Mouse (Mus musculus) T-helper 1 cell (primary cell): Measurements from ENCODE around the gene Dpp3.
"Not testable (repeated sequence)": the region's sequence is repeated elsewhere in the genome, so short reads cannot be mapped to it uniquely, and the experiment has no call there.

ENCODE experiments used
- in situ Hi-C: fragments of 300-600 bp; cut with MboI, MseI; formaldehyde crosslinking; loops from one replicate; pipeline ENCODE4 v1.15.1; 2025; ENCODE audit warnings: high pct_unique_total_duplicates

Dpp3 gene

DNA sequence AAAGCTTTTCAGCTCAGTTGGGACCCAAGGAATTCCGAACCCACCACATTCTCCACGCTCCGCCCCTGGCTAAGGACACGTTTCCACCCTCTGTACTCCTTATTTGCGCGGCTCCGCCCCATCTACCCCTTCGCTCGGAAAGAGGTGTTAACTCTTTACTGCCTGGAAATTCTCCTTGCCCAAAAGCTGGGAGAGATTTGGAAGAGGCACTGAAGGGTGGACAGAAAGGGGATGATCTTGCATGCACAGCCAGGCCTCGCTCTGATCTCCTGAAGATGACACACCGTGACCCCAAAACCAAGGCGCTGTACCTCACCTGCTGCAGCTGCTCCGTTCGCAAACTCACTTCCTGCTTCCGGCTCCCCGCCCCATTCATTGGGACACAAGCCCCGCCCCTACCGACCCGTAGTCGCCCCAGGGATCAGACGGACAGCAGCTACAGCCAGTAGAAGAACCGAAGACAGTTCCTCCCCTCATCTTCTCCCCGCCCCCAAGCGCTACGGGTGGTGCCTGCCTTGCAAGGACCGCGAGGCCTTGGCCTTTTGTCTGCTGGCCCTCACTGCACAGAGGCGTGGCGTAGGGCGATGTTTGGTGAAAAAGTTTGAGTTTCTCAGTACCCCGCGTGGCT, at the start of gene Dpp3:
Gene Dpp3 (minus strand): TSS at position 384 of the 628 bp plus-strand sequence.
- in situ Hi-C loops: no loop called here

DNA sequence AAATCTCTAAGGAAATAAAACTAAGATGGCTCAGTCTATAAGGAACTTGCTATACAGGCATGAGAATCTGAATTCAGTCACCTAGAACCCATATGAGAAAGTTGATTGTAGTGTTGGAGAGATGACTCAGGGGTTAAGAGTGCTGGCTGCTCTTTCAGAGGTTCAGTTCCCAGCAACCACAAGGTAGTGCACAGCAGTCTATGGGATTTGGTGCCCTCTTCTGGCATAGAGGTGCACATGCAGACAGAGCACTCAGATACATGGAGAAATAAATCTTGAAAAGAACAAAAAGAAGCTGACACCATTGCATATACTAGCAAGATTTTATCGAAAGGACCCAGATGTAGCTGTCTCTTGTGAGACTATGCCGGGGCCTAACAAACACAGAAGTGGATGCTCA, 40.1 kb upstream of the Dpp3 start:
- in situ Hi-C loops: no loop called here

DNA sequence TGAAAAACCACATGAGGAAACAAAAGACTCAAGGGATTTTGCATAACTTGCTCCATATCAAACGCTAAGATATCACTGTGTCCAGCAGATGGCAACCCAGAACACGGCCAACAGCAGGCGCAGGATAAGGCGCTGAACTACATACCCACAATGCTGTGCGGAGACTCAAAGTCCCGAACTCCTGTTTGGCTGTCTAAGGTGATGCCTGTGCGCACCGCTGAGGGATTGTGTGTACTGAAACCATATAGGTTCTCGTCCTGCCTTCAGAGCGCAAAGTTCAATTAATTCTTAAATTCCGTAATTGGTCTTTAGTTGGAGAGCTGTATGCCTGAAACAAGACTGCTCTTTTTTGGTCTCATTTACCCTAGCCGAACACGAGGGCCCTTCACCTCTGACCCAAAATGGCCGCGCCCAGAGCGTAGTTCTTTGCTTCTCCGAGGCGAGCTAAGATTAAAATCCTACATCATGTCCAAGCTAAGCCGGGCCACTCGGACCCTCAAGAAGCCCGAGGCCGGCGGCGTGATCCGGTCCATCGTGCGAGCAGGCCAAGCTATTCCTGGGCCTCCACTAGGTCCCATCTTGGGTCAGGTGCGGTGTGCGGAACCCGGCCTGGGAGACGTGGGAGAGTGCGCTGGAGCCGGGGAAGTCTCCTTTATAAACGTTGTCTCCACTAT, 34.0 kb upstream of the Dpp3 start, which contains the start of gene Mrpl11:
Gene Mrpl11 (plus strand): TSS at position 220 of the 674 bp plus-strand sequence.
- in situ Hi-C loops: no loop called here

DNA sequence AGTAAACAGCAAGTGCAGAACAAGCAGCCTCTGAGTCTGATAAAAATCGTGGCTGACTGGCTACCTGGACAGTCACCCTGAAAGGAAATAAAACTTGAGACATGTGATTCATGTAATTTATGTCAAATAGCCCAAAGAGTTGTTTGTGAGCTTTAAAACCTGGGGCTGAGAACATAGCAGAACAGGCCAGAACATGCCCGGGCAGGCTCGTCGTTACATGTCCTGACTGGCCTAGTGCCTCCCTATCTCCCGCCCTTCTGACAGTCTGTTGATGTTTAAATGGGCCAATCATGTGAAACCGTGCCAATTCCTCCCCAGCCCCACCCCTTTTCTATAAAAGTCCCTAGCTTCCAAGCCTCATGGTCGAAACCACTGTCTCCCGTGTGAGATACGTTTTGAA, 20.6 kb upstream of the Dpp3 start:
- in situ Hi-C loops: not testable (repeated sequence)

DNA sequence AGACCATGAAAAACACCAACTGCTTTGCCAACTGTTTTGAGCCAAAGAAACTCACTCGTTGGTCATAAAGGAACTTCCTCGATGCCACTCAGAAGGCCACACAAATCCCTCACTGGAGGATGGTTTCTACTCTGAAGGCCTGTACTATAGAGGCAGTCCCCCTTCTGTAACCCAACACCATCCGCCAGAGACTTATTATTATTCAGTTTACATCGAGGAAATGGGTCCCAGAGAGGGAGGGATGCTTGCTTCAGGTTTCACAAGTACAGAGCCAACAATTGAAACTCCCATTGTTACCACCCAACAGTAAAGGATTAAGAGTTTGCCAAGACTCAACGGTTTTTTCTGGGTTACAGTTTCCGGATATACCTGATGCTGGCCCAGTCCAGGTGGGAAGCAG, 17.5 kb upstream of the Dpp3 start:
- in situ Hi-C loops: no loop called here

DNA sequence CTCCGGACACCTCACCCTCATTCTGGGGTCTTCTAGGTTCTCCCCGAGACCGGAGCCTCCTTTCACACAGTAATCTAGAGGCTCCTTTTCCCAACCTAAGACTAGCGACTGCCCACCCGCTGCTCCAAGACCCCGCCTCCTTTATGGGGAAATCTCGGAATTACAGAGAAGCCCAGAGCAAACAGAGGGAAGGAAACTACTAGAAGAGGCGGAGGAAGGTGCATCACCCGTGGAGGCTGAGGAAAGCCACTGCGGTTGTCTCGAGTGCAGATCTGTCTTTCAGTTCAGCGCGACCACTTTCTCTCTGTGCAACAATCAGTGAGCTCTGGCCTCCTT, 15.1 kb upstream of the Dpp3 start:
- in situ Hi-C loops: no loop called here

DNA sequence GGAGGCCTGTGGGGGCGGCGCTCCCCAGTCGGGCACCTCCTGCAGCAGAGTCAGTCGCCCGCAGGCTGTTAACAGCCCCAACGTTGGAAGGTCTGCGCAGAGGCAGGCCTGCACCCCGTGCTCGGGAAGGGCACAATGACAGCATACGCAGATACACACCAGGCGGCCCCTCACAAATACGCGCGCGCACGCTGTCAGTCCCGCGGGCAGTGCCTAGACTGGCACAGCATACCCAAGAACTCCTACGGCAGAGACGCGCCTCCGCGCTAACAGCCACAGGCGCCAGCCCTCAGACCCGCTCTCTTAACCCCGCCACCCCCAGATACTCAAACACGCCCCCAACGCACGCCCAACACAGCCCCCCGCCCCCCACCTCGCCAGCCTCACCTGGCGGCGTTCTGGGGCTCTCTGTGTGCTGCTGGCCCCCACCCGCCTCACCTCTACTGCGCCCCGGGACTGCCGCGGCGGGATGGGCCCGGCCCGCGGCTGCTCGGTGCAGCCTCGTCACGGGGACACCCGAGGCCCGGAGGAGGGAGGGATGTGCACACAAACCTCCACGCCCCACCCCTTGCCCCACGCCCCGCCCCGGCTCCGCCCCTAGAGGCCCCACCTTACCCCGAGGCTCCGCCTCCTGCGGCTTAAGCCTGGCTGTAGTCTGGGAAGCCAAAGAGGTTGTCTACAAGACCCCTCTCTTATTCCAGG, 14.6 kb upstream of the Dpp3 start, which contains the start of gene Peli3:
Gene Peli3 (minus strand): TSS at position 577 of the 702 bp plus-strand sequence.
- in situ Hi-C loops: no loop called here

DNA sequence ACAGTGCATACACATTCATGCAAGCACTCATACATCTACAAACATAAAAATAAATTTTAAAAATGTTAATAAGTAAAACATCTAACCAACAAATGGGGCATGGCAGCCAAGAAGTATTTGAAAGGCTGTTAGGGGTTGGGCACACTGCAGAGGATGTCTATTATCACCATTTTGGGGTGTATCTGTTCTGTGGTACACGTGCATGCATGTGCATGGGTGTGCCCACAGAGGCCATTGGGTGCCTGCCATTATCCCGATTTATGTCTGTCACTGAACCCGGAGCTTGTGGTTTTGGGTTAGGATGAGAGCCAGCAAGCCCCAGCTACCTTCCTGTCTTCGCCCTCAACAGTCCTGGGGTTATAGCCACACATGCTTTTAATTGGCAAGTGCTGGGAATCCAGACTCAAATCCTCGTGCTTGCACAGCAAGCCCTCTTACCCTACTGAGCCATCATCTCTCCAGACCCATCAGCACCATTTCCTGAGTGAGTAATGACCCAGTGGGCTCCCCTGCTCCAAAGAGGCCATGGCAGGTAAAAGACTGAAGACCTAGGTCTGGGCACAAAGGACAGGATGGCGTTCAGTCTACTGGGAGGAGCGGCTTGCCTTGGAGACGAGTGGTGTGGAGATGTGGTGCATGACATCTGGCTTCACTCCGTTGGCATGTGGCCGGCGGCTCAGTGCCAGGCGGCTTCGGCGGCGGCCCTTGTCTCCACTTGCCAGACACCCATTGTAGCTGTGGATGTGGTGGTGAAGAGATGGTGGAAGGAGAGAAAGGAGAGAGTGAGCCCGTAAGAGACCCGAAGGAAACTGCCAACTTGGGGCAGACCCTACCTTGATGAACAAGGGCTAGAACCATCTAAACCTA, 9.6 kb upstream of the Dpp3 start:
- in situ Hi-C loops: loop anchor here (10.0 kb wide), 1 partner anchor 687 kb away; no protein-coding TSS in a partner anchor

DNA sequence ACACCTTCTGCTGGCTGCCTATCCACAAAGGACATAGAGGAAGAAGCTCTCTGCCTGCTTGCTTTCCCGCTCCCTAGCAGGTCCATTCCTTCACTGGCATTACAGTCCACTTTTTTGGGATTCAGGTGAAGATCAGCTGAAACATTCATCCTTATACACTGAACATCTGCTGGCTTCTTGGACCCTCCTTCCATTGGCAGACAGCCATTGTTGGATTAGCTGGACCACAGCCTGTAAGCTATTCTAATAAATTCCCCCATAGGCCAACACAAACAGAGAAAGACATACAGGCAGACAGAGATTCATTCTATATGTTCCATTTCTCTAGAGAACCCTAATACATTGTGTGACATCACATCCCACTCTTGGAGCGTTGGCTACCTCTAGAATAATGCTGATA, 8.8 kb upstream of the Dpp3 start:
- in situ Hi-C loops: loop anchor here (10.0 kb wide), 1 partner anchor 688 kb away; no protein-coding TSS in a partner anchor

DNA sequence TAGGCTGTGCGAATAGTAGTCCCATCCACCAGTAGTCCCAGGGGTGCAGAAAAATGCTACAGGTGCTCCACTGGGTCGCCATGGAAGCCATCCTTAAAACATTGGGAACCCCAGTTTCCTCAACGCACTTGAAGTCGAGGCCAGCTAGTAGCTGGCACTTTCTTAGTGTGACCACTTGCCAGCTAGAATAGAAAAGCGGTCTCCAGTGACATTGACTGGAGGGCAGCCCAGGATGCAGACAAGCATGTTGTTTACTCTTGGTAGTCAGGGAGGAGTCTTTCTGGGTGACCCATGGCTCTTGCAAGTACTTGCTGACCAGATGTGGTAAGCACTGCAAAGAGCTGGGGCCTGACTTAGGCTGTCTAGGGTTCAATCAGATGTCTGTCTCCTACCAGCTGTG, 694 bp upstream of the Dpp3 start:
- in situ Hi-C loops: no loop called here

DNA sequence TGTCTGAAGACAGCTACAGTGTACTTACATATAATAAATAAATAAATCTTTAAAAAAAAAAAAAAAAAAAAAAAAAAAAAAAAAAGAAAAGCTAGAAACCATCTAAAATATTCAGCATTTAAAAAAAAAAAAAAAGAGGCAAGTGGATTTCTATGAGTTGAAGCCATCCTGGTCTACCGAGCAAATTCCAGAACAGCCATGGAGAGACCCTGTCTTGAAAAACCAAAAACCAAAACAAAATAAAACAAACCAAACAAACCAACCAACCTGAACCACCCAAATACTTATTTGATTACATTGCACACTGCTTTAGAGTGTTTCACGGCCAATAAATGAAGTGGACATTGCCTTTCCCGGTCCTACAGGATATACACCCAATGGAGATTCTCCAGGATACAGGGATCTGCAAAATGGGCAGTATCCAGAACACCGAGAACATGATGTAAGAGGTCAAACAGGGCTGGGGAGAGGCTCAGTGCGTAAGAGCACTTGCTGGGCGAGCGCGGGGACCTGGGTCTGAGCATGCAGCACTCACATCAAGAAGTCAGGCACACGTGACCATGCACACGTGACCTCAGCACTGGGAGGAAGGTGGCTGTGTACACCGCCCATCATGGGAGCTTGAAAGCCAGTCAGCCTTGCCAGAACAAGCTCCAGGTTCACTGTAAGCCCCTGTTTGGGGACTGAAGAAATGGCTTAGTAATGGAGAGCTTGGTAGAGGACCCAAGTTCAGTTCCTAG, 2.8 kb downstream of the Dpp3 start:
- in situ Hi-C loops: no loop called here

DNA sequence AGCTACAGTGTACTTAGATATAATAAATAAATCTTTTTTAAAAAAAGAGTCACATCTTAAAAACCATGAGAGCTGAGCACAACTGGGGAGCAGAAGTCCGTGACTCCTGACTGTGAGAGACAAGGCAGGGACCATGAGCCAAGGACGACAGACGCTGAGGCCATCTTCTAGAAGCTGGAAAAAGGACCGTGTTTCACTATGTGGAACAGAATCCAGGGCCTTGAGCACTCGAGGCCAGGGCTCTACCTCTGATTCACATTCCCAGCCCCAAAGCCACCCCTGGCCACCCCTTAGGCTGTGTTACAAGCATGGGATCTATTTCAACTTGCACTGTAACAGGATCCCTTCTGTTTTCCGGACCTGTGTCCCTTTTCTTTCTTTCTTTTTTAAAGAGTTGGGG, 8.4 kb downstream of the Dpp3 start:
- in situ Hi-C loops: no loop called here

DNA sequence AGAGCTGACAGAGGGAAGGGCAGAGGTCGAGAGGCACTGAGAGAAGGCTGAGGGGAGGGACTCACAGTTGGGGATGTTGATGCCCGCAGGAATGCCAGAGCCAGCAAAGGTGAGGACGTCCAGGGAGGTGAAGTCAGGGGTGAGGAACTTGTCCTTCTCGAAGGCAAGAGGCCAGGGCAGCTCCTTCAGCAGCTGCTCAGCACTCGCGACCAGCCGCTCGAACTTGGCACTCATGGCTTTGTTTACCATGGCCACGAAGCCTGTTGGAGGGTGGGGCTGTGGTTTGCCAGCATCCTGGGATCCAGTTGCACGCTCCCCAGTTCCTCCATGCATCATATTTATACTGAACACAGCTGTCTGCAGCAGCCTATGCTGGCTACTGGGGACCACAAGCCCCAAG, 11.3 kb downstream of the Dpp3 start:
- in situ Hi-C loops: no loop called here

DNA sequence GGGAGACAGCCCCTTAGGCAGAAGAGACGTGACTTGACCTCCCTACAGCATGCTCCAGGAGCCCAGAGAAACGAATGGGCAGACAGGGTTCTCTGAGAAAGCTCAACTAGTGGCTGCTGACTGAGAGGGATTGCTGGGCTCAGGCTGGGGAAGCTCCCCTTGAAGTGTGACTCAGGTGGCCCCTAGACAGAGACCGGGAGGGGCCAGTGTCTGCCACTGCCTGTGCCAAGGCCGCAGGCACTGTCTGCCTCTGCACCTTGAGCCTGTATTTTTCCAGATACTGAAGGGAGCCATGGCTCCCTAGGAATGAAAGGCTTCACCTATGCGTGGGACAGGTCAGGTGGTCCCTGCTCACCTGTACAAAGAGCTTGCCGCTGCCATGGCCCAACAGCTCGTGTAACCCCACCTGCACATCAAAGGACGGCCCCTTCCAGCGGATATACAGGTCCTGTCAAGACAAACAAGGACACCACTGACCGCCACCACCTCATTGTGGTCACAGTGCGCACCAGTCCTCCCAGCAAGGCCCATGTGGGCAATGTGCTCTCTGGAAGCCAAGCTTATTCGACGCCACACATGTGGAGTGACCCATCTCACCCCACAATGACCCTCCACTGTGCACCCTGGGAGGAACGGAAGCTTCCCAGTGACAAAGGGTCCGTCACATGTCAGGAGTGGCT, 12.0 kb downstream of the Dpp3 start:
- in situ Hi-C loops: no loop called here

DNA sequence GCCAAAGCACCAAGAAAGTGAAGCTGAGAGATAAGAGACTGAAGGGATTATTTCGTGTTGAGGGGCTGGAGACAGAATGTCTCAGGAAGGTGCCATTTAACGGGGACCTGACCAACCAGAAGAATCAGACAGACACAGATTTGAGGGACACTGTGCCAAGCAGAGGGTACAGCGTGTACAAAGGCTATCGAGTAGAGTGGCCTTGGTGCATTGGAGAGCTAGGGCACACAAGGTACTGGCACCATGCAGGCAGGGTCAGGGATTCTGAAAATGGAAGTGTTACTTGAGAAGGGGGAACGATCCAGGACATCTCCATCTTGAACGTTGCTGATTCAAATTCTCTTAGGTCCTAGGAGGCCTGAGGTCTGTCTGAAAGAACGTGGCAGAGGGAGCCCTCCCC, 18.7 kb downstream of the Dpp3 start:
- in situ Hi-C loops: no loop called here

DNA sequence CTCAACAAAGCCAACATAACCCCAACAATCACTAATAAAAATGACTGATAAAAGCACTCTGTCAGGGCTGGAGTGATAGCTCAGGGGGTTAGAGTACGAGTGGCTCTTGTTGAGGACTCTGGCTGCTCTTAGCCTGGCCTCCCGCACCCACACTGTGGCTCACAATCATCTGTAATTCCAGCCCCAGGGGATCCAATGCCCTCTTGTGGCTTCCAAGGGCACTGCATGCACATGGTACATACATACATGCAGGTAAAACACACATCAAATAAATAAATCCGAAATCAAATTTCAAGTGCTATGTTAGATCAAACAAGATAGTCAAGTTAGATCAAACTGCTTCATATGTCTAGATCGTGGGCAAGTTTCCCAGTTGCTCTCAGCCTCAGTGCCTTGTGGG, 20.0 kb downstream of the Dpp3 start:
- in situ Hi-C loops: no loop called here

DNA sequence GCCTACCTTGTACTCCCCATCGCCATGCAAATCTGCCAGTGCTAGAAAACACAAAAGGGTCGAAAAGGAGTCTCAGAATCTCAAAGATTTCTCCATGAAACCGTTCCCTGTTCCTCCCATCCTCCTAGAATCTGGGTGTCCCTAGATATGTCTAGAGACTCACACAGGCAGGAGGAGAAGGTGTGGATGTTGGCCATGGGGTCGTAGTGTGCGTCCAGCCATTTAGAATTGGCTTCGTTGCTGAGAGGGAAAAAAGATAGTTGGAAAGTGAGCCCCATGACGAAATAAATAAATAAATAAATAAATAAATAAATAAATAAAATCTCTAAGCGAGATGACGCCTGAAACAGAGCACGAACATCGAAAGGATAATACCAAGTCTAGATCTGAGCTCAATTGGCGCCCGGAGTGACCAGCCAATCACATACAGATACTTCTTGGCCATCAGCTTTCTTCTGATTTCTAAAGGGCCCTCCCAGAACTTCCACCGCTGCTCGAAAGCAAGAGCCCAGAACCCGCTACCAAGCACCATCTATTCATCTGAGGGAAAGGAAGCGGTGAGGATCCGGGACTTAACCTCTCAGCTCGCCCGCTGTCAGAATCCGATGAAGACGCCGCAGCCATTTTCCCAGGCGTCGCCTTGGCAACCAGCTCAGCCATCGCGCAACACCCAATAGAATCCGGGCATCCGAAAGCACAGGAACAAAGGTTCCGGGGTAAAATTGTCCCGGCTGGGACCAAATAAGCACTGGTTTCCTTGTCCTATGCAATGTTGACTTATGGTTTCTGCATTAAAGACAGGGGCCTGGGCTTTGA, 21.9 kb downstream of the Dpp3 start, which contains the start of gene Bbs1:
Gene Bbs1 (minus strand): TSS at position 650 of the 816 bp plus-strand sequence.
- in situ Hi-C loops: no loop called here

DNA sequence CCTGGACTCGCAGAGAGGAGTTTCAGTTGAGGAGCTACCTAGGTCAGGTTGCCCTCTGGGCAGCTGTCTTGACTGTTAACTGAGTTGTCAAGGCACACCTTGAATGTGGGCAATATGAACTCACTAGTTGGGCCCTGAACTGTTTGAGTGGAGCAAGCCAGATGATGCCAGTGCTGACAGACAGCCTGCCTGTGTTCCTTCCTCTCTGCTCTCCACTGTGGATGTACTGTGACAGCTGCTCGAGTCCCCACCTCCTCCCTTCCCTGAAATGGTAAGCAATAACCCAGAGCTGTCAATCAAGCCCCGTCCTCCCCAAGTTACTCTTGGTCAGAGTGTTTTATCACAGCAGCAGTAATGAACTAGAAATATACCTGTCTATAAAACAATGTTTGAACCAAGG, 28.2 kb downstream of the Dpp3 start:
- in situ Hi-C loops: no loop called here

DNA sequence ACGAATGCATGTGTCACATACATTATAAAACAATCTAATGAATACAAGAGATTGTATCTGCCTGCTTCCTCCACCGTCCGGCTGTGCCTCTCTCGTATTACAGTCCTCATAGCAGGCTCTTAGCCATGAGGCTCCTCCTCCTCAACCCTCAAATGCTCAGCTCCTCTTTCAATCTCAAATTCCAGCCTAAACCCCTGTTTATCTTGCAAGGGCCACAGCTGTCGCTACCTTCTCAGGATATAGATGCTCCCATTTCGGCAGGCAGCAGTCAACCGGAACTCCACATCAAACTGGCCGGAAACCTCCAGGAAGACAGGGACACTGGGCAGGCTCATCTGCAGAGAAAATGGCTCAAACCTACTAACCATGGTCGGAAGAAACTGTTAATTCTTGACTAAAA, 29.1 kb downstream of the Dpp3 start:
- in situ Hi-C loops: no loop called here
